Mouse (Mus musculus): ENCODE measurements at regions not wholly inside any gene's neighbourhood (a gene's known extent, or its start where the extent isn't known, plus 50 kb on each side); places are given as distances from the start of the nearest gene placed in this dataset.
"Not testable (repeated sequence)": the region's sequence is repeated elsewhere in the genome, so short reads cannot be mapped to it uniquely, and the experiment has no call there.

DNA sequence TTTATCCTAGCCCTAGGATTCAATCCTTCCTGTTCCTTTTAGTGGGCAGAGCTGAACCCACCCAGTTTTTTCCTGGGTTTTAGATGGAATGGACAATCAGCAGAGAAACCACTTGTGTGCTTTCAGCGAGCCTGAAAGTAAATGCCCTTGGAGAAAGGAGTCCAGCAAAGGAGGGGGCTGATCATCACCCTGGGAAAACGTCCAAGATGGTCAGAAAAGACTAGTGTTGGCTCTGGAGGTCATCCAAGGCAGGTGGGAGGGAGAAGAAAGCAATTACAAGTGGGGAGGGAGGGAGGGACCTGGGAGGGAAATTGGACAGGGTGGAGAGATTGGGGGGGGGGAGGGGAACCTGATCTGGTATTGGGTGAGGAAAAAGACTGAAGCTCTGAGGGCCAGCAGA is 55.6 kb upstream of the Zfp366 start:
- no peak for DNase-seq (ENCODE audit: extremely low spot score in 1 of 2, low spot score in 1 of 2)

DNA sequence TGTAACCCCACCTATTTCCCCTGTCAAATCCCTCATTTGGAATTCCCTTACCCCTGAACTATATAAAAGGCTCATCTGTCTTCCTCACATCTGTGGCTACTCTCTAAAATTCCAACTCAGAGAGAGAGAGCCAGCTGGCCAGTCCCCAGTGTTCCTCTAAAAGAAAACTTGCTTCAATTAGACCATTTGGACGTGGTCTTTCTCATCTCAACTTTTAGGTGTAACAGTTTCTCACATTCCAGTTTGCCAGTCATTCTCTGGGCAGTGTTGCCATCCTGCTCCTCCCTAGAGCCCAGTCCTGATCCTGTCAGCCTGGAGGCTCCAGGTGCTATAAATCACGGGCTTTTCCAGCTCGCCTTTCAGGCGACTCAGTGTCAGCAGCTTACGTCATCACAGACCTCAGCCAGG is 56.3 kb upstream of the Zfp366 start:
- no peak for DNase-seq (ENCODE audit: extremely low spot score in 1 of 2, low spot score in 1 of 2)

DNA sequence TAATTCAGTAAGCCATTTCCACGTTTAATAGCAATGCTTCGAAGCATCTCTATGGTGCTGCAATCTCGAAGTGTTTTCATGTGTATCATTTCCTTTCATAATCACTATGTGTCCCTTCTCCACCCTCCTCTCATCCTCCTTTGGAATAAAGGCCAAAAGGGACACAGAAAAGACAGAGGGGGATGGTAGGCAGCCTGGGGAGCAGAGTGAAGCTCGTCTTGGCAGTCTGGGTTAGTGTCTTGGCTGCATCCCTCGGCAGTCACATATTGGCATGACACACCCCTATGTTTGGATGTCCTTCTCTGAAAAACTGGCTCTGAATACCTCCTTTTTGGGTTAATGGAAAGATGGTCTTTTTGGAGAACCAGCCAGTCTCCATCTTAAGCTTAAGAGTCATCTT is 56.9 kb upstream of the Zfp366 start:
- no peak for DNase-seq (ENCODE audit: extremely low spot score in 1 of 2, low spot score in 1 of 2)

DNA sequence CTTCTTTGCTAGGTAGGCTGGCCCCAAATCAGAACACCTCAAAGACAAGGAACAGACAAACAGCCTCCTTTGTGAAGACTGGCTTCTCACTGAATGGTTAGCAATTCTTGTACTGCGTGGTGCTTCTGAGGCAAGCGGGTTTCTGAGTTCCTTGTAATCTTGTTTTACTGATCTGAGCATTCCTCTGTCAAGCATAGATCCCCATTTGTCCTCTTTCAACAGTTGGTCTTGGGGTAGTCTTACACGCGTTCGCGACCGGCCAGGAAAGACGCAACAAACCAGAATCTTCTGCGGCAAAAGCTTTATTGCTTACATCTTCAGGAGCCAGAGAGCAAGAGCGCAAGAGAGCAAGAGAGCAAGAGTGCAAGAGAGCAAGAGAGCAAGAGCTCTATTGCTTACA is 57.7 kb upstream of the Zfp366 start:
- DNase-seq (ENCODE audit: extremely low spot score in 1 of 2, low spot score in 1 of 2): not testable (repeated sequence)

DNA sequence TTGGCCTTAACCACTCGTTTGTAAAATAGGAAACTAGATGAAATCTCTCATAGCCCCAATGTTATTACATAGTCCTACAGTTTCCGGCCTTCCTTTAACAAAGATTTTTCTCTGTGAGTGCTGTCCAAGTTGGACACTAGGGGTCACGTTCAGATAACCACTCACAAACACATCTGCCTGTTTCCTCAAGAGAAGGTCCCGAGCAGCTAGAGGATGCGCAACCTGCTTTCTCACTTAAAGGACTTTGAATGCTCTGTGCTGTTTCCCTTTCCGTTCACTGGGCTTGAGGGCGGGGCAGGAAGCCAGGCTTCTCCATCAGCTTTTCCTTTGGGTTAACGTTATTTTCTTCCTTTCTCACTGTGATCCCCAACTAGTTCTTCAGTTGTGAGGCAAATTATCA is 58.1 kb upstream of the Zfp366 start:
- no peak for DNase-seq (ENCODE audit: extremely low spot score in 1 of 2, low spot score in 1 of 2)

DNA sequence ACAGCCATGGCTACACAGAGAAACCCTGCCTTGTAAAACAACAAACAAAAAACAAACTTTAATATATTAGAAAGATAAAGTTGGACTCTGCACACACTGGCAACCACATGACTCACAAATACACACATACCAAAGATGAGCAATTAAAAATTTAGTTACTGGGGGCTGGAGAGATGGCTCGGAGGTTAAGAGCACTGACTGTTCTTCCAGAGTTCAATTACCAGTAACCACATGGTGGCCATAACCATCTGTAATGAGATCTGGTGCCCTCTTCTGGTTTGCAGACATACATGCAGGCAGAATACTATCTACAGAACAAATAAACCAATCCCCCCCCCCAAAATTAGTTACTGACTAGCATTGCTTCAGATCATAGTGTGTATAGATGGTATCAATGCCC is 58.7 kb upstream of the Zfp366 start:
- no peak for DNase-seq (ENCODE audit: extremely low spot score in 1 of 2, low spot score in 1 of 2)

DNA sequence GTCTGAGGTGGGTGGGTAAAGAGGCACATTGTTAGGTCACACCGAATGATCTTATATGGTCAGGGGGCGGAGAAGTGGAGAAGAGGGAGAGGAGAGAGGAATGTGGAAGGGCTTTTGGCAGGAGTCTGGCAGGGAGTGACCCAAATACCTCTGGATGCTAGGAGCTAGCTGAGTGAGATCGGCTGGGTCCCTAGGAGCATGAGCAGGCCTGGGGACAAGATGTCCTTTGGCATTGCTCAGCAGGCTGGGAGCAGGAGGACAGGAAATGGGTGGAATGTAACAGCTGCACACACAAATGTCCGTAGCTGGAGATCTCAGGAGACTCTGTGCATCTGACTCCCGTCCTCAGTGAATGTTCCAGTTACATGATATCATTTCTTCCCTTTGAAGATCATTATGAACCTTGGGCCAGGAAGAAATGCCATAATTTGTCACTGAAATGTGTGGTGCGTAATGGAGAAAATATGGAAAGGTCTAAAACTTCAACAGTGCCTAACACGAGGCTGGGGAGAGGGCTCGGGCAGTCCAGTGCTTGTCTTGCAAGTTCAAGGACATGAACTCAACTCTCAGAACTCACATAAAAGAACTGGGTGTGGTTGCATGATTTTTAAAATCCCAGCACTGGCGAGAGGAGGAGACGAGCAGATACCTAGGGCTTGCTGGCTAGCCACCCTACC is 59.6 kb upstream of the Zfp366 start:
- no peak for DNase-seq (ENCODE audit: extremely low spot score in 1 of 2, low spot score in 1 of 2)

DNA sequence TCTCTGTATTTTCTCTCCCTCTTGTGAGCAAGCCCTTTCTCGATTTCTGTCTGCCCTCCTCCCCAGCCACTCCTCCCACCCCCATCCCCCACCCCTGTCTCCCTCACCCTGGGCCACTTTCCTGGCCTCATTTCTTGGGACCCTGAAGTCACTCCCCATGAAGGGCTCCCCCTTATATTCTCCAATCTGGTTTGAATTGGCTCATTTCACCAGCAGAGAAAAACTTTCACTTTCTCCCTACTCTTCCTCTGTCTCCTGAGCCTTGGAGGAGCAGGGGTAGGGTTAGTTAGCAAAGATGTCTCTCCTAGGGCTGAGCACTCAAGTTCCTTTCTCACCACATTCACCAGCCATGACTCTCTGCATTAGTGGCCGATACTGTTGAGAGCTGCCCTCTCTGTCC is 60.5 kb upstream of the Zfp366 start:
- DNase-seq (ENCODE audit: extremely low spot score in 1 of 2, low spot score in 1 of 2): no peak

DNA sequence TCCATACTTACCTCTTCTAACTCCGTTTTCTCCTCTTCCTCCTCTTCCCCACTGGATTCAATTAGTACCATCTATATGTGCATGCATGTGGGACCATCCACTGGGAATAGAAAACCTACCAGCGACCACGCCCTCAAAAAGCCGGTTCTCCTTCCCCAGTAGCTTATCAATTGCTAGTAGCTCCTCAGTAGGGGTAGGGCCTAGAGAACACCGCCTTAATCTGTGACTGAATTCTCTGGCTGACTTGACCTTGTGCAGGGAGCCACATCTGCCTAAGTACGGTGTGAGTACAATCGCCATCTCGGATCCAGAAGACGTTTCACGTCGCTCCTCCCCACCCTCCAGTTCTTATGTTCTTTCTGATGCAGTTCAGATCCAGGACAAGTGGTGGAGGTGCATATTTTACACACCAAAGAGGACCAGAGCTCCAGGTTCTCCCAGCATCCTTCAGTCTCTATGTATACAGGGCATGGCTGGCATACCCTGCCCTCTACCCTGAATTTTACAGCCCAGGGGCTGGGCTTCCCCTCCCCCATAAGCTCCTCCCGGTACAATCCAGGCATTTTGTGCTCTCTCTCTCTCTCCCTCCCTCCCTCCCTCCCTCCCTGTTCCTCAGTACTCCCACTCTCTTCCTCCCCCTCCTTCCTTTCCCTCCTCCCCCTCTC is 61.0 kb upstream of the Zfp366 start:
- DNase-seq (ENCODE audit: extremely low spot score in 1 of 2, low spot score in 1 of 2): no peak

DNA sequence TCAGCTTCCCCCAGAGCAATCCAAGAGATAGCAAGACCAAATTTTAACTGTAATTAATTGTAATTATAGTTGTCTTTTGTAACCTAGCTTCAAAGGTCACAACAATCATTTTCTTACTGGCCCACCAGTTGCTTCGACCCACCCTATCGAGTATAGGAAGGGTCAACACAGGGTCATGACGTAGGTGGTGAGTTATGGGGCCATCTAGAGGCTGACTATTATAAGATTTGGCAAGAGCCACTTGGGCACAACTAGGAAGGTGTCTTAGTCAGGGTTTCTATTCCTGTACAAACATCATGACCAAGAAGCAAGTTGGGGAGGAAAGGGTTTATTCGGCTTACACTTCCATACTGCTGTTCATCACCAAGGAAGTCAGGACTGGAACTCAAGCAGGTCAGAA is 62.1 kb upstream of the Zfp366 start:
- not testable (repeated sequence) for DNase-seq (ENCODE audit: extremely low spot score in 1 of 2, low spot score in 1 of 2)

DNA sequence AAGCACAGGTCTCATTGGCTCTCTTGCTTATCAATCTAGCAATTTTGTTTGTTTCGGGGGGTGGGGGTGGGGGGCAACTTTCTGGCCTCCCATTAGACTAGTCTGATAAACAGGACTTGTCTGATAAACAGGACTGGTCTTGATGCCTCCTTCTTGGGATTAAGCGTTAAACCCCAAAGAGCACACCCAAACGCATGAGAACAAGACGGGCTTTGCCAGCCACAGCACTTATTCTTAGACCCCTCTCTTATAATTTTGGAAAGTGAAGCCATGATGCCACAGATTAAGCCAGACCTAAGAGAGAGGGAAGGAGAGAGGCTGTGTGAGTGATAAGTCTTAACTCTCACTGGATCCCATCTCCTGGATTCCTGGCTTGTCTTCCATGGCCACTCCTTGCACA is 63.5 kb upstream of the Zfp366 start:
- DNase-seq (ENCODE audit: extremely low spot score in 1 of 2, low spot score in 1 of 2): no peak

DNA sequence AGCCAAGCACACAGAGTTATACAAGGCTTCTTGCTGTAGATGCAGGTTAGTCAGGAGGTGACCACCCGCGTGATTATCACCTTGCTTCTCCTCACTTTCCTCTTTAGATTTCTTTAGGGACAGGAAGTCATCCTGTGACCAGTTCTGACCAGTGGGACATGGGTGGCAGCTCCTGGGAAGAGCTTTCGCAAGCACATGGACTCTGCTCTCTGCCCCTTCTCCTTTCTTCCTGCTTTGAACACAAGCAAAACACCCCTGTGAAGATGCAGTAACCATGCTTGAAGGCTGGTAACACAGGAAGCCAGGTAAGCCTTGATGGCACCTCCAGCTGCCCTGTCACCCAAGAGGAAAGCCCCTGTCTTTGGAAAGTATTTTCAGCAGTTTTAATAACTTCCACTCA is 64.7 kb upstream of the Zfp366 start:
- DNase-seq (ENCODE audit: extremely low spot score in 1 of 2, low spot score in 1 of 2): no peak

DNA sequence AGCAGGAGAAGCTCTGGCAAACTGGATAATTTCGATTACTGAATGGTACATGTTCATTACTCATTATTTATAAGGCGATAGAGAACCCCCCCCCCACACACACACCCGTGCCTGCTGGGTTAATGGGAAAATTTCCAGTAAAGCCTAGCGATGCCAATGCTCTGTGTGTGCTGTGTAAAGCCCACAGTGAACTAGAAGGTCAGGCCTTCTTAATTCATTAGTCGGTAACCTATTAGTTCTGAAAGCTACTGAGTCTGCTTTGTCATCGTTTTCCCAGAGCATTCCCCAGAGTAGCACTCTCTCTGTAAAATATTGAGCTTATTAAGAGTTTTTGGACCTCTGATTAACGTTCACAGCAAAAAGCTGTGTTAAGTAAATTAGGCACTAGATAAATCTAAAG is 65.7 kb upstream of the Zfp366 start:
- DNase-seq (ENCODE audit: extremely low spot score in 1 of 2, low spot score in 1 of 2): no peak

DNA sequence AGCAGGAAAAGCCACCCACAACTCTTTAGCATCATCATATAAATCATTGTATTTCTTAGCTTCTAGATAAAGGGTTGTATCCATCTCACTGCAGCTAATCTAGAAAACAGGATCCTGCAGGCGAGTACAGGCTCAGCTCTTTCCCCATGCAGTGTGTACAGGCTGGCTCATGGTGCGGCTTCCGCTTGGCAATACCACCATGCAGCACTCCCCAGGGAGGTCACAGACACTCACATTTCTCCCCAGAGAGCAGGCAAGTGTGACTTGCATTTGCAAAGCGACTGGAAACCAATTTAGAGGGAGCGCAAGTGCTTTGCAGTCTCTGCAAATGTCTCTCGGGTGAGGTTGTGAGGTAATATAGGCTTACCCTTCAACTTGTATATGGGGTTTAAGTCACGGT is 69.1 kb upstream of the Zfp366 start:
- DNase-seq (ENCODE audit: extremely low spot score in 1 of 2, low spot score in 1 of 2): no peak

DNA sequence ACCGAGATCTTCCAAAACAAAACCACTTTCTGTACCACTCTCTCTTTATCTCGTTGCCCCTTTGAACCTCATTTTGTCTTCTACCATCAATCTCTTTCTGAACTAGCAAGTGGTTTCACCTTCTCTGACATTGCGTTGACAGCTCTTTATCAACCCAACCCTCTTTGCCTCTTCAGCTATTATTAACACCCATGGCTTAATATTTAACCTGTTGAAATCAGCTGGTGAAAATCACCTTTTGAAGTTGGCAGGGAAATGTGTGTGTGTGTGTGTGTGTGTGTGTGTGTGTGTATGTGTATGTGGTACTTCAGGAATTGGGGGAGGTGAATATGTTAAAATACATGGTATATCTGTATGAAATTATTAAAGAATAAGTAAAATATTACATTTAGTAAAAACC is 70.1 kb upstream of the Zfp366 start:
- DNase-seq (ENCODE audit: extremely low spot score in 1 of 2, low spot score in 1 of 2): no peak

DNA sequence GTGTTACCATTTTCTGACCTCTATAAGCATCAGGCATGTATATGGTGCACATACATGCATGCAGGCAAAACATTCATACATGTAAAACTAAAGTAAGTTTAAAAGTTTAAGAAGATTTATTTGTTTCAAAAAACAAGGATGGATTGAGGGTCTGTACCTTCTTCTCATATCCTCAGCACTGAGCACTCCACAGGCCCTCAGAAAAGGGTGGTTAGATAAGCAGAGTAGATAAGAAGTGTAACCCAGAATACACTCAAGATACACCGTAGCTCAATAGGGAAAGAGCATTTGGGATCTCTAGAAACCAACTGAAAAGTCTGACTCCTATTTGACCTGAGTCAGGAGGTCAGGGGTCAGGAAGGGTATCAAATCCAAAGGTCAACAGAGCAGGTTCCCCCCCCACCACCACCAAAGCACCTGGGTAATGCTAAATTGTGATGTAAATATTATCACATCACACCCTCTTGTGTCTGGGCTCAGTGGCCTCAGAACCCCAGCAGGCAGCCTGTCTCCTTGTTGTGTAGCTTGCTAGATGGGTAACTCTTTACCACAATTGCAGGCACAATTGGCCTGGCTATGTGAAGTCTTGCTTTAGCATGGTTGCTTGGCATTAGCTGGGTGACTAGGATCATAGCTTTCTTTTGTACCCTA is 72.8 kb upstream of the Zfp366 start:
- no peak for DNase-seq (ENCODE audit: extremely low spot score in 1 of 2, low spot score in 1 of 2)

DNA sequence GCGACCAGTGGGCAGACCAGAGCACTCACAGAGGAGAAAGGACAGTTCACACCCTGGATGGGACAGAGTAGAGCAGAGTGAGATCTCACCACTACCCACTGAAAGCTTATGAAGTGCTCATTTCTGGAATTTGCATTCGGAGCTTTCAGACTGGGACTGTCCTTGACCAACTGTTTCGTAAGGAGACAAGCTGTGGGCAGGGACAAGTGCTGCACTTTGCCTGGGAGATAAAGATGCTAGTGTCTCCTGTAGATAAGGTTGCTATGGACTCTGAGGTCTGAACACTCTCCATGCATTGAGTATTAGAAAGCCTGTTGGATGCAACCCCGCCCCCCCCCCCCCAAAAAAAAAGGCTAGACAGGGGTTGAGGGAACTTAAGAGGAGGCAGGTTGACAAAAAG is 76.6 kb upstream of the Zfp366 start:
- DNase-seq (ENCODE audit: extremely low spot score in 1 of 2, low spot score in 1 of 2): no peak

DNA sequence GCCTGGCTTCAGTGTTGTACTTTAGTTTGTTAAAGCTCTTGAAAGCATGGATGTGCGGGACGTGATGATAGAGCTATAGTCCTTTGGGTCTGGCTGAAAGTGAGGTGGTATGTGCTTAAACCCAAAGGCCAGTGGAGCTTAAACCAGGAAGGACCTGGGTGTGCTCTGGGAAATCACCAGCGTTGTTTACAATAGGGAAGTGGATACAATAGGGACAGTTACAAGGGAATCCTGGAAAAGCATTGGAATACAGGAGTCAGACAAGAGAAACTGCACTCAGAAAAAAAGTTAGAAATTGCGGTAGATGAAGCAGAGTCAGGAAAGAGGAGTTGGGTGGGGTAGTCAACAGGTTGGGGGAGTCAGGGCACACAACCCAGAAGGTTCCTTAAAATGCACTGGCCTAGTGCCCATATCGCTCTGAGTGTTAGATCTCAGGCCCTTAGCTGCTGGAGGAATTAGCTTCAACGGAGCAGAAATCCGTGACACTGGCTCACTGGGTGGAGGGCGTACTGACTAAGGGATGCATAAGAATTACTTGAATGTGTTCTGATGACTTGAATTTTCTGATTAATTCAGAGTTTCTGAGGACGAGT is 82.4 kb upstream of the Zfp366 start:
- no peak for DNase-seq (ENCODE audit: extremely low spot score in 1 of 2, low spot score in 1 of 2)

DNA sequence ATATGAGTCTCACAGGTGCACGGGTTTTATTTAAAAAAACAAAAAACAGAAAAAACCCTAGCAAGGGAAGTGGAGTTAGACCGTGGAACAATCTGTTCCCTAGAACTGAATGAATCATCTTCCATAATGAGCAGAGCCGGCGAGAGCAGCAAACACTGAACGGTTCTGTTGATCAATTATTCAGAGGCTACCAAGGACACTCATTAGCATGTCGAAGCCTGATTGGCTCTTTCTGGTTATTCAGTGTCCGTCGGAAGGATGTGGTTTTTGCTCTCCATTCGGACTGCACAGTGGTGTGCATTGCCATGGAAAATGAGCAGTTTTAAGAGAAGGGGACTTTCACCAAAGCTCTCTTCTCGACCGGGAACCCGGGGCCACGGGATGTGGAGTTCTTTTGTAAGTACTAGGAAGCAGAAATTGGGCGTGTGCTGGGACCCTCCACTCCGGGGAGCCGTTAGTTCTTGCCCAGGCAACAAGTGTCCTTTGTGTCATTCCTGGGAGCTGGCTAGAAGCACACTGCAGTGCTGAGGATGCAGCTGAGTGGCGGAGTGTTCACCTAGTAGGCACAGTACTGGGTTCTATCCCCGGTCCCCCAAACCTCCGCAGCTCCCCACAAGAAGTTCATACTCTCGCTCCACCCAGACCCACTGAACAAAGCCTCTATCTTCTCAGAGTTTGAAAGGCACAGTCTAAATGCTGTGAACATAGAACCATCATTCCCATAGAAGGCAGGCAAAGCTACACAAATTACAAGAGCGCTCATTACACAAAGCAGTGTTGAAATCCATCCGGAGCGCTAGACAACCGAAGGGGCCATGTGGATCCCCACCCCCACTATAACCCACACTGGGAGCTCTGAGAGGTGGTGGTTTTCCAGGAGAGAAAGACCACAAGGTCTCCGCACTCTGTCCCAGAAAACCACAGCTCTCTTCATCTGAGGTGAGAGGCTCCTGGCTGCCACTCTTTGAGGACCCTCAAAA is 83.9 kb upstream of the Zfp366 start:
- peak; percentile 68 to 73 for DNase-seq (ENCODE audit: extremely low spot score in 1 of 2, low spot score in 1 of 2)

DNA sequence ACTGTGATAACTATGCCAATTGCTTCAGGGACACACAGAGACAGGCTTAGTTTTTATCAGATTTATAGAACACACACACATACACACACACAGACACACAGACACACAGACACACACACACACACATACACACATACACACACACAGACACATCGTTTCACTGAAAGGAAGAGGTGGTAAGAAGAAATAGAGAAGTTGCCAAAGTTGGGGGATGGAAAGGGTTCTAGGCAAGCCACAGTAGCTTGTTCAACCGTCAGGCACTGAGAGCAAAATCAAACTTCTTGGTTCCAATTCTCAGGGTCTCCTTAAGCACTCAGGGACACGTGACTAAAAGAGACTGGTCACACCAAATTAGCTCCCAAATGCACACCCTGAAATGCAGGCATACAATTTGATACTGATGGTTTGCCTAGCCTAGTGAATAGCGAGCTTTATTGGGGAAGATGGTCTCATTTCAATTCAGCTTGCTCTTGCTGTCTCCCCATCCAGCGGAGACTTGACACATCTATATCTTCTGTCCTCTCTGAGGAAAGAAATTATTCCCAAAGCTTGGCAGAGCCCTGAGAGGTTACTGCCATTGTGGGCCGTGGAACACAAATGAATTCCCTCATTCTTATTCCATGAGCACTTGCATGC is 84.7 kb upstream of the Zfp366 start:
- DNase-seq (ENCODE audit: extremely low spot score in 1 of 2, low spot score in 1 of 2): no peak
